Mouse (Mus musculus) heart, postnatal 25 days (tissue): ENCODE results near the gene Ric3. TPM values are rescaled to one million over a fixed set of nuclear protein-coding genes. Genes with fewer than 3 reads are reported as not detected.
"Not testable (repeated sequence)": the region's sequence is repeated elsewhere in the genome, so short reads cannot be mapped to it uniquely, and the experiment has no call there.

ENCODE experiments used
- DNase-seq: peaks from one replicate; pipeline ENCODE4 v3.0.0; 2022; ENCODE audit warnings: low spot score
- intact Hi-C: fragments of 180-260 bp; cut with DNase I; formaldehyde crosslinking; loops from one replicate; pipeline ENCODE4 v1.15.1; 2025
- total RNA-seq, 2 experiments: library from RNA; stranded (reverse); gene quantifications; 2 replicates each; pipeline ENCODE4 v1.2.3; 2021

Gene Ric3
- total RNA-seq = under 1 TPM; 0.70 to 0.89 TPM

GRCm38 (mm10) chr7:109083113-109083812 is at the start of gene Ric3:
TSS of gene Ric3 (minus strand) at chr7:109083331.
- intact Hi-C loops = no loop called here

GRCm38 (mm10) chr7:109131565-109131964 is 48.4 kb upstream of the Ric3 start:
- intact Hi-C loops = no loop called here

More at GRCm38 (mm10) chr7:109083113-109083812, at the start of gene Ric3:
- peak; percentile 2 for DNase-seq

GRCm38 (mm10) chr7:109129946-109130686 is 47.0 kb upstream of the Ric3 start:
- DNase-seq = no peak
- intact Hi-C loops = no loop called here

More at GRCm38 (mm10) chr7:109131565-109131964, 48.4 kb upstream of the Ric3 start:
- no peak for DNase-seq

- intact Hi-C loops = no loop called here
Measured at GRCm38 (mm10) chr7:109129442-109129841, 46.3 kb upstream of the Ric3 start.

GRCm38 (mm10) chr7:109115929-109116328 is 32.8 kb upstream of the Ric3 start:
- intact Hi-C loops = no loop called here
- DNase-seq = no peak

More at GRCm38 (mm10) chr7:109129442-109129841, 46.3 kb upstream of the Ric3 start:
- no peak for DNase-seq

GRCm38 (mm10) chr7:109115488-109115887 is 32.4 kb upstream of the Ric3 start:
- DNase-seq, intact Hi-C loops: not testable (repeated sequence)

- intact Hi-C loops = no loop called here
- no peak for DNase-seq
Measured at GRCm38 (mm10) chr7:109114950-109115349, 31.8 kb upstream of the Ric3 start.

GRCm38 (mm10) chr7:109111000-109111399 is 27.9 kb upstream of the Ric3 start:
- intact Hi-C loops = no loop called here
- no peak for DNase-seq

- intact Hi-C loops = no loop called here
Measured at GRCm38 (mm10) chr7:109104894-109105293, 21.8 kb upstream of the Ric3 start.

GRCm38 (mm10) chr7:109101167-109101566 is 18.0 kb upstream of the Ric3 start:
- no peak for DNase-seq
- intact Hi-C loops = no loop called here

More at GRCm38 (mm10) chr7:109104894-109105293, 21.8 kb upstream of the Ric3 start:
- no peak for DNase-seq

GRCm38 (mm10) chr7:109098145-109099018 is 15.3 kb upstream of the Ric3 start:
- DNase-seq = no peak
- intact Hi-C loops = loop anchor here (1.0 to 5.0 kb wide), 2 partner anchors 74 to 327 kb away; no protein-coding TSS in a partner anchor

- no peak for DNase-seq
- intact Hi-C loops = loop anchor here (5.0 kb wide), 1 partner anchor 75 kb away; no protein-coding TSS in a partner anchor
Measured at GRCm38 (mm10) chr7:109097203-109097602, 14.1 kb upstream of the Ric3 start.

- DNase-seq = no peak
- intact Hi-C loops = loop anchor here (5.0 kb wide), 1 partner anchor 76 kb away; no protein-coding TSS in a partner anchor
Measured at GRCm38 (mm10) chr7:109096618-109097017, 13.5 kb upstream of the Ric3 start.

- intact Hi-C loops = no loop called here
- DNase-seq = no peak
Measured at GRCm38 (mm10) chr7:109094294-109094693, 11.2 kb upstream of the Ric3 start.

GRCm38 (mm10) chr7:109091316-109091715 is 8.2 kb upstream of the Ric3 start:
- intact Hi-C loops, DNase-seq: not testable (repeated sequence)

GRCm38 (mm10) chr7:109086946-109087345 is 3.8 kb upstream of the Ric3 start:
- intact Hi-C loops = no loop called here
- no peak for DNase-seq

- intact Hi-C loops = no loop called here
- no peak for DNase-seq
Measured at GRCm38 (mm10) chr7:109083813-109084184, 668 bp upstream of the Ric3 start.

GRCm38 (mm10) chr7:109082269-109083112 is 640 bp downstream of the Ric3 start:
- no peak for DNase-seq
- intact Hi-C loops = no loop called here

GRCm38 (mm10) chr7:109072326-109072725 is 10.8 kb downstream of the Ric3 start:
- no peak for DNase-seq
- intact Hi-C loops = no loop called here
